Mouse (Mus musculus): ENCODE results near the gene Olfr1012. TPM values are rescaled to one million over a fixed set of nuclear protein-coding genes. Genes with fewer than 3 reads are reported as not detected.
"Not testable (repeated sequence)": the region's sequence is repeated elsewhere in the genome, so short reads cannot be mapped to it uniquely, and the experiment has no call there.

Gene Olfr1012
- polyA plus RNA-seq, 1 experiment from 2014 or later: not detected

DNA sequence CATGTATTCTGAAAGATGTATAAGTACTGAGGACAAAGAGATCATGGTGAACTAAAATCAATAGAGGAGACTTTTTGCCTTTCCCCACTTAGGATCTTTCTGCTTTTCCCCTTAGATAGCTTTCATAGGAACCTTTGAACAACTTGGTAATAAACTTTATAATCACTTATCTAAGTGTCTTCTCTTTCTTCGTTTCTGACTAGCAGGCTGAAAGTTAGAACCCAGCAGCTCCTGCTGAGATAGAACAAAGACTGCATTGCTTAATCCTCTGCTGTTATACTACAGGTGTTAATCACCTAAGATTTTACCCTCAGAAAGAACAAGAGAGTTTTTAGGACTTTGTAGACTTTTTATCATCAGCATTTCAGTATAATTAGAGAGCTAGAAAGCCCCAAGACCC lies 51.4 kb downstream of the Olfr1012 start:
- no peaks in the 10 kb centered on the region for H3K27me3 ChIP-seq (ENCODE audit: control insufficient read depth, insufficient read depth, low read length)
- no peak overlapping the region for H3K27ac ChIP-seq (ENCODE audit: low read length)
- H3K9ac ChIP-seq (ENCODE audit: low read length): no peak overlapping the region
- H3K4me3 ChIP-seq (replicated peaks; ENCODE audit: low read length): no peak overlapping the region
- H3K36me3 ChIP-seq (ENCODE audit: control insufficient read depth, insufficient read depth, low read length): no peaks in the 10 kb centered on the region
- H3K4me1 ChIP-seq (ENCODE audit: control insufficient read depth, insufficient read depth, low read length): no peaks in the 10 kb centered on the region
- 8% methylated on average over 1 of the region's 1 CpGs for WGBS
- H3K4me2 ChIP-seq (ENCODE audit: low read depth, low read length): no peak overlapping the region
- H3K9me3 ChIP-seq (replicated peaks; ENCODE audit: control insufficient read depth, low read length): no peaks in the 10 kb centered on the region
- ATAC-seq (ENCODE audit: insufficient read depth, low FRiP score): no peak

DNA sequence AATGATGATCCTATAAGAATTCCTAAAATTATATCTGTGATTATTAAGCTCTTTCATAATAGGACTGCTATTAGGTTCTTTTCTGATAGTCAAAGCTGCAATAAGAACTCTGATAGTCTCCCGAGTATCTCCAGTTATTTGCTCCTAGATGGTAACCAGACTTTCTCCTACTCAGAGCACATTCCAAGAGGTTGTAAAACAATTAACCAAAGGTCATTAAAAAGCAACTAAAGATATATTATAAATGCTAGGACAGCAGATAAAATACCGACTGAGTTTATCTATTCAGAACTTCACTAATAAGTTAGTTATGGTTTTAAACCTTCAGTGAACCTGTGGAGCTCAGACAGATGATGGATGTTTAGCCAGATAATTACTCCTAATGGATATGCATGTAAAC lies 51.9 kb downstream of the Olfr1012 start:
- H3K9ac ChIP-seq (ENCODE audit: low read length); H3K4me1 ChIP-seq (ENCODE audit: control insufficient read depth, insufficient read depth, low read length); H3K4me3 ChIP-seq (replicated peaks; ENCODE audit: low read length); H3K27ac ChIP-seq (ENCODE audit: low read length); H3K27me3 ChIP-seq (ENCODE audit: control insufficient read depth, insufficient read depth, low read length); ATAC-seq (ENCODE audit: insufficient read depth, low FRiP score); H3K9me3 ChIP-seq (replicated peaks; ENCODE audit: control insufficient read depth, low read length); H3K36me3 ChIP-seq (ENCODE audit: control insufficient read depth, insufficient read depth, low read length); H3K4me2 ChIP-seq (ENCODE audit: low read depth, low read length): not testable (repeated sequence)
- WGBS: 37% methylated on average over 2 of the region's 2 CpGs

Other genes with a start within 250 kb of the Olfr1012 start
- 19.1 and 25.6 TPM in 2 replicates for gene 4833423E24Rik, start 243.7 kb downstream of the Olfr1012 start, polyA plus RNA-seq (2015; fragmentation: Nextera tagmentation; extraction: Ambion mirVana)
- not detected in 2 replicates for gene Olfr996, start 183.6 kb downstream of the Olfr1012 start, polyA plus RNA-seq (2015; fragmentation: Nextera tagmentation; extraction: Ambion mirVana)
- gene Olfr998, start 173.8 kb downstream of the Olfr1012 start, polyA plus RNA-seq (2015; fragmentation: Nextera tagmentation; extraction: Ambion mirVana): not detected in 2 replicates
- gene Olfr1000, start 150.9 kb downstream of the Olfr1012 start, polyA plus RNA-seq (2015; fragmentation: Nextera tagmentation; extraction: Ambion mirVana): not detected in 2 replicates
- not detected in 2 replicates for gene Olfr1002, start 112.1 kb downstream of the Olfr1012 start, polyA plus RNA-seq (2015; fragmentation: Nextera tagmentation; extraction: Ambion mirVana)
- gene Olfr154, start 98.3 kb downstream of the Olfr1012 start, polyA plus RNA-seq (2015; fragmentation: Nextera tagmentation; extraction: Ambion mirVana): not detected in 2 replicates
- gene Olfr1006, start 84.0 kb downstream of the Olfr1012 start, polyA plus RNA-seq (2015; fragmentation: Nextera tagmentation; extraction: Ambion mirVana): not detected in 2 replicates
- not detected in 2 replicates for gene Olfr1008, start 73.3 kb downstream of the Olfr1012 start, polyA plus RNA-seq (2015; fragmentation: Nextera tagmentation; extraction: Ambion mirVana)
- gene Olfr1009, start 47.3 kb downstream of the Olfr1012 start, polyA plus RNA-seq (2015; fragmentation: Nextera tagmentation; extraction: Ambion mirVana): not detected in 2 replicates
- not detected in 2 replicates for gene Olfr1013, start 4.3 kb upstream of the Olfr1012 start, polyA plus RNA-seq (2015; fragmentation: Nextera tagmentation; extraction: Ambion mirVana)
- gene Olfr1014, start 9.9 kb upstream of the Olfr1012 start, polyA plus RNA-seq (2015; fragmentation: Nextera tagmentation; extraction: Ambion mirVana): not detected in 2 replicates
- not detected in 2 replicates for gene Olfr1015, start 19.3 kb upstream of the Olfr1012 start, polyA plus RNA-seq (2015; fragmentation: Nextera tagmentation; extraction: Ambion mirVana)
- not detected in 2 replicates for gene Olfr1016, start 39.8 kb upstream of the Olfr1012 start, polyA plus RNA-seq (2015; fragmentation: Nextera tagmentation; extraction: Ambion mirVana)
- gene Olfr1018, start 55.7 kb upstream of the Olfr1012 start, polyA plus RNA-seq (2015; fragmentation: Nextera tagmentation; extraction: Ambion mirVana): not detected in 2 replicates
- not detected in 2 replicates for gene Olfr1019, start 82.7 kb upstream of the Olfr1012 start, polyA plus RNA-seq (2015; fragmentation: Nextera tagmentation; extraction: Ambion mirVana)
- gene Olfr1020, start 84.3 kb upstream of the Olfr1012 start, polyA plus RNA-seq (2015; fragmentation: Nextera tagmentation; extraction: Ambion mirVana): not detected in 2 replicates
- not detected in 2 replicates for gene Olfr1022, start 105.8 kb upstream of the Olfr1012 start, polyA plus RNA-seq (2015; fragmentation: Nextera tagmentation; extraction: Ambion mirVana)
- not detected in 2 replicates for gene Olfr1023, start 122.9 kb upstream of the Olfr1012 start, polyA plus RNA-seq (2015; fragmentation: Nextera tagmentation; extraction: Ambion mirVana)
- gene Olfr1024, start 142.3 kb upstream of the Olfr1012 start, polyA plus RNA-seq (2015; fragmentation: Nextera tagmentation; extraction: Ambion mirVana): not detected in 2 replicates
- gene Olfr1025-ps1, start 152.4 kb upstream of the Olfr1012 start, polyA plus RNA-seq (2015; fragmentation: Nextera tagmentation; extraction: Ambion mirVana): not detected in 2 replicates
- gene Olfr1026, start 158.8 kb upstream of the Olfr1012 start, polyA plus RNA-seq (2015; fragmentation: Nextera tagmentation; extraction: Ambion mirVana): not detected in 2 replicates
- not detected in 2 replicates for gene Olfr1028, start 187.7 kb upstream of the Olfr1012 start, polyA plus RNA-seq (2015; fragmentation: Nextera tagmentation; extraction: Ambion mirVana)
- gene Olfr1029, start 211.1 kb upstream of the Olfr1012 start, polyA plus RNA-seq (2015; fragmentation: Nextera tagmentation; extraction: Ambion mirVana): not detected in 2 replicates
- not detected in 2 replicates for gene Olfr1030, start 216.5 kb upstream of the Olfr1012 start, polyA plus RNA-seq (2015; fragmentation: Nextera tagmentation; extraction: Ambion mirVana)
- gene Olfr1031, start 227.5 kb upstream of the Olfr1012 start, polyA plus RNA-seq (2015; fragmentation: Nextera tagmentation; extraction: Ambion mirVana): not detected in 2 replicates
- gene Olfr1032, start 242.8 kb upstream of the Olfr1012 start, polyA plus RNA-seq (2015; fragmentation: Nextera tagmentation; extraction: Ambion mirVana): not detected in 2 replicates